Mouse (Mus musculus) hindbrain, embryonic 12.5 days (tissue): ENCODE measurements at regions not wholly inside any gene's neighbourhood (a gene's known extent, or its start where the extent isn't known, plus 50 kb on each side); places are given as distances from the start of the nearest gene placed in this dataset.

Experiments used
- ATAC-seq: fragments of 200-750 bp; cut with Nextera tagmentation; 2 replicates; pipeline ENCODE4 v1.8.0; 2017; ENCODE audit warnings: moderate TSS enrichment; ENCODE audit not compliant: low FRiP score
- H3K27ac ChIP-seq: fragments of 300-500 bp; sonication (generic); 2 replicates; pipeline ENCODE4 v1.5.1; 2016; ENCODE audit warnings: mild to moderate bottlenecking
- H3K27me3 ChIP-seq: fragments of 300-500 bp; sonication (generic); 2 replicates; pipeline ENCODE4 v1.6.1; 2016; ENCODE audit warnings: mild to moderate bottlenecking
- H3K36me3 ChIP-seq: fragments of 300-500 bp; sonication (generic); 2 replicates; pipeline ENCODE4 v1.6.1; 2016; ENCODE audit warnings: mild to moderate bottlenecking
- H3K4me1 ChIP-seq: fragments of 300-500 bp; sonication (generic); 2 replicates; pipeline ENCODE4 v1.6.1; 2016
- H3K4me2 ChIP-seq: fragments of 300-500 bp; sonication (generic); replicated peaks from 2 replicates; pipeline ENCODE4 v1.6.1; 2016; ENCODE audit warnings: mild to moderate bottlenecking
- H3K4me3 ChIP-seq: fragments of 300-500 bp; sonication (generic); 2 replicates; pipeline ENCODE4 v1.5.1; 2016; ENCODE audit warnings: mild to moderate bottlenecking
- H3K9ac ChIP-seq: fragments of 300-500 bp; sonication (generic); 2 replicates; pipeline ENCODE4 v1.6.1; 2016; ENCODE audit warnings: mild to moderate bottlenecking, moderate library complexity
- H3K9me3 ChIP-seq: fragments of 300-500 bp; sonication (generic); replicated peaks from 2 replicates; pipeline ENCODE4 v1.6.1; 2016; ENCODE audit warnings: mild to moderate bottlenecking
- WGBS: fragments of 180-500 bp; shearing (Covaris S2); methylation state at CpG from one replicate; pipeline ENCODE4 v1.1.7; 2016; 5-methylcytosine and 5-hydroxymethylcytosine counted together

DNA sequence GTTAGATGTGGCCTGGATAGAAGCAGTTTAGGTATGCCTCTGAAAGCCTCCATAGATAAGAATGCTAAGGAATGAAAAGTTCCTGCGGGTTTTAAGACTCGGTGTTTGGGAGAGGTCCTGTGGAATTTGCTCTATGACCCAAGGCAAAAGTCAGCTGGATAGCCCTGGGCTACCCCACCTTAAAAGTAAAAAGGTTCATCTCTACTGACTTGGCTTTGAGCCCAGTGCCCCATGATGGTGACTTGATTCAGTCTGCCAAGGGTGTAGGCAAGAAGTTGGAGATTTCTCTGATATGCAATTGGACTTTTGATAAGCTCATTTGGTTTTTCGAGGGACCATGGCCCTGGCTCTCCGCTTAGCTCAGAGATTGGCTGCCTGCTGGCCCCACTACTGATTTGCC, 78.8 kb upstream of the Herc3 start:
- Histone ChIP-seq H3K4me1 (no peaks in the 10 kb centered on the region), H3K9me3 (no peaks in the 10 kb centered on the region), H3K4me3 (no peak overlapping the region), H3K9ac (no peak overlapping the region), H3K4me2 (no peak overlapping the region), H3K27me3 (no peaks in the 10 kb centered on the region), H3K27ac (no peak overlapping the region), H3K36me3 (no peaks in the 10 kb centered on the region)
- no peak for ATAC-seq
- WGBS: 93% methylated on average over 4 of the region's 4 CpGs

DNA sequence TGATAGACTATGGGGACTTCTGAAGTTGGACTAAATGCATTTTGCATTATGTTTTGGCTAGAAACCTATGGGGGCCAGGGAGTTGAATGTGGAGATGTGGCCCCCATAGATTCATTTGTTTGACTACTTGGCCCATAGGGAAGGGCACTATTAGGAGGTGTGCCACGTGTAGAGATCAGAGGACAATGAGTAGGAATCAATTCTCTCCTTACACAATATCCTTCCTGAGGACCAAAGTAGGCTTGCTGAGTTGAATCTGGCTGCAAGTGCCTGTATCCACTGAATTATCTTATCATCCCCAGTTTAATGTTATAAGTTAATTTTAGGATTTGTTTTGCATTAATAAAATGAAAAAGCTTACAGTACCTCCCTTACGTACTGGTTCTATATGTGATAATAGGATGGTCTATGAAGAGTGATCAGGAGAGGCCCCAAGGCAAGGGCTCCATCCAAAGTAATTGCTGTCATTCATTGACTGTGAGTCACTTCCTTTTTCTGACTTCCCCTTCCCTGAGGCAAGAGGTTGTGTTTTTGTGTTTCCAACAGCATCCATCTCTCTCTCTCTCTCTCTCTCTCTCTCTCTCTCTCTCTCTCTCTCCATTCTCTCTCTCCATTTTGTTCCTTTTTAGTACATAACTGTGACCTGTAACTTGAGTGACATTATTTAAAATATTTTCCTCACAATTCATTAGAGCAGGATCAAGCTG, 74.8 kb upstream of the Herc3 start:
- no peaks in the 10 kb centered on the region for H3K4me1 ChIP-seq
- H3K9me3 ChIP-seq: no peaks in the 10 kb centered on the region
- 77% methylated on average over 2 of the region's 2 CpGs for WGBS
- H3K27ac ChIP-seq: no peak overlapping the region
- no peaks in the 10 kb centered on the region for H3K27me3 ChIP-seq
- no peak for ATAC-seq
- H3K9ac ChIP-seq: no peak overlapping the region
- no peaks in the 10 kb centered on the region for H3K36me3 ChIP-seq
- H3K4me3 ChIP-seq: no peak overlapping the region
- no peak overlapping the region for H3K4me2 ChIP-seq

DNA sequence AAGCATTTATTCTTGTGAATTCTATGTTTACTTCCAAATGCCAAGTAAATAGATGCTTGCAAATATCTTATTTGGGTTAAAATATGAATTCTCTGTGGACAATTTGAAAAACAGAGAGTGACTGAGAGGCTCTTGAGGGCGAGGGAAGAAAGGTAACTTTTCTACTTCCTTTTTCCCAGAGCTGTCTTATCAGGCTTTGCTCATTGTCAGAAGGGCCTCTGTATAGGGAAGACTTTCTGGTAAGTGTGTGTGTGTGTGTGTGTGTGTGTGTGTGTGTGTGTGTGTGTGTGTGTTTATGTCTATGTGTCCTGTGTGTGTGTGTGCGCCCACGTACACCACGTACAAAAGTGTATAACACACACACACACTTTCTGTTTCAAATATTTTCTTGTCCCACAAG, 73.9 kb upstream of the Herc3 start:
- no peak for ATAC-seq
- H3K9me3 ChIP-seq: no peaks in the 10 kb centered on the region
- H3K4me2 ChIP-seq: no peak overlapping the region
- H3K9ac ChIP-seq: no peak overlapping the region
- H3K4me3 ChIP-seq: no peak overlapping the region
- H3K4me1 ChIP-seq: no peaks in the 10 kb centered on the region
- 91% methylated on average over 4 of the region's 4 CpGs for WGBS
- no peak overlapping the region for H3K27ac ChIP-seq
- H3K27me3 ChIP-seq: no peaks in the 10 kb centered on the region
- H3K36me3 ChIP-seq: no peaks in the 10 kb centered on the region

DNA sequence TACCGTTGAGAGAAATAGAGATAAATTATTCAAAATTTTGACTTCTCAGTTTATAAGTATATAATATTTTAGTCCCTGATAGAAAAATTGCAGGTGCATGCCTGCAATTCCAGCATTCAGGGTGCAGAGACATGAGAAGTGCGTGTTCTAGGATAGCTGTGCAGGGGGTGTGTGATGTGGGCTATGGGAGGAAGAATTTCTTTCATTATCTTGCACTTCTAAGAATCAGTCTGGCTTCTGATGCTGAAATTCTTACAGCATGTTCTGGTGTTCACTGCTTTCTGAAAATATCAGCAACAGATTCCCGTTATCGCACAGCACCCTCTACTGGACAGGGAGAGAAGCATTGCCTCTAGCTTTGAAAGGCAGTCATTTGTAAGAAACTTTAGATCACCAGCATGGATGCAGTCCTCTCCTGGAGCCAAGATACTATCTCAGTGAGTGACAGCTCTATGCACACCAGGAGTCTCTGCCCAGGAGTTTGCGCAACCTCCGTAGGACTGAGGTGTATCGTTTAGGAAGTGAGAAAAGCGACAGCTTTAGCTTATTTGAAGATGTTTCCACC, 60.5 kb upstream of the Herc3 start:
- Histone ChIP-seq H3K36me3 (no peaks in the 10 kb centered on the region), H3K9me3 (no peaks in the 10 kb centered on the region), H3K4me2 (no peak overlapping the region), H3K9ac (no peak overlapping the region), H3K27ac (no peak overlapping the region), H3K27me3 (no peaks in the 10 kb centered on the region), H3K4me1 (no peaks in the 10 kb centered on the region), H3K4me3 (no peak overlapping the region)
- no peak for ATAC-seq
- 20% methylated on average over 8 of the region's 8 CpGs for WGBS

DNA sequence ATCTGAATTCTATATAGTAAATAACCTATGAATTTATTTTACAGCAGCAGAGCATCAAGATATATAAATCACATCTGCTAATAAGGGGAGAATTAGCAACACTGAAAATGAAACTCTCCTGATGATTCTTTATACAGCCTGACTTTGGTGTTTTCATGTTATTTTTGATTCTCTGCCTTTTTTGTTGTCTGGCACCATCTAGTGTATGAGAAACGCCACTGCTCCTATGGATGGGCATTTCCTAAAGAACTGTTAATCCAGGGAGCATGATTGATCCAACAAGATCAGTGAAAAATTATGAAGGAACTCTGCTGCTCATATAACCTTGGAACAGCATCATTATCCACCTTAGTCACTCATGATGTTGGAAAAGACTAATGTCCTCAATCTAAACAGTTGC, 59.3 kb upstream of the Herc3 start:
- H3K4me1 ChIP-seq: no peaks in the 10 kb centered on the region
- no peaks in the 10 kb centered on the region for H3K27me3 ChIP-seq
- 6% methylated on average over 1 of the region's 1 CpGs for WGBS
- H3K4me3 ChIP-seq: no peak overlapping the region
- H3K27ac ChIP-seq: no peak overlapping the region
- no peak overlapping the region for H3K4me2 ChIP-seq
- no peaks in the 10 kb centered on the region for H3K36me3 ChIP-seq
- H3K9me3 ChIP-seq: no peaks in the 10 kb centered on the region
- H3K9ac ChIP-seq: no peak overlapping the region
- peak; percentile 26; the same call in 1 of the 2 replicates for ATAC-seq
